Mouse (Mus musculus) Muller cell, postnatal 12 days (primary cell): ENCODE data around the gene Sdhaf3.
"Not testable (repeated sequence)": the region's sequence is repeated elsewhere in the genome, so short reads cannot be mapped to it uniquely, and the experiment has no call there.

ENCODE experiments used
- DNase-seq: peaks from one replicate; pipeline ENCODE4 v3.0.0-alpha.2; 2015; ENCODE audit errors: inconsistent ontology term

Sdhaf3 gene

DNA sequence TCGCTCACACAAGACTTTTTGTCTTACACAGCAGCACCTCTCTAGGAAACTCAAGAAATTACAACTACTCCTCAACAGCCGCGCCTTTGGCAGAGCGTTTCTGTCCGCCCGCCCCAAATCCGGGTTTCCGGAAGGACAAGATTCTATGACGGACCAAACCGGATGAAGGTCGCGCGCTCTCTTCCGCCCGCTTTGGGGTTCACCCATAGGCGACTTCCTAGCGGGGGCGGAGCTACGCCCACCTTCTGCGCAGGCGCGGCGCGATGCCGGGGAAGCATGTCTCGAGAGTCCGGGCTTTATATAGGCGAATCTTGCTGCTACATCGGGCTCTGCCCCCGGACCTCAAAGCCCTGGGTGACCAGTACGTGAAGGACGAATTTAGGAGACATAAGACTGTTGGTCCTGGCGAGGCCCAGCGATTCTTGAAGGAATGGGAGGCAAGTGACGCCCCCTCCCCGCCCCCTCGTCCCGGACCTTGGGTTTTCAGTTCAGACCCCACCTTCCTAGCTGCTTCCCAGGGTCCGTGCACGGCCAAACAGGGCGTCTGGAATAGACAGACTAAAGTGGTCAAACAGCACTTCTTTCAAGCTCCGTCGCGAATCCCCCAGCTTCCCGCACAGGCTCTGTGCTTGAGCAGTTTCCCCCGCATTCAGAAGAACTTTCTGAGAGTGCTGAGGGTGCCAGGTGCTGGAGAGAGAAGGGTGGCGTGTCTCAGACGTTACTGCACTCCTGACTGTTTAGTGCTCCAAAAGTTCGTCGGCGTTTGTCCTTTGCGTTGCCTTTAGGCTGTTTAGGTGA lies at the start of gene Sdhaf3:
Gene Sdhaf3, plus strand, starts transcription at position 241 of the 798 bp plus-strand sequence.
- peak; percentile 97 for DNase-seq

DNA sequence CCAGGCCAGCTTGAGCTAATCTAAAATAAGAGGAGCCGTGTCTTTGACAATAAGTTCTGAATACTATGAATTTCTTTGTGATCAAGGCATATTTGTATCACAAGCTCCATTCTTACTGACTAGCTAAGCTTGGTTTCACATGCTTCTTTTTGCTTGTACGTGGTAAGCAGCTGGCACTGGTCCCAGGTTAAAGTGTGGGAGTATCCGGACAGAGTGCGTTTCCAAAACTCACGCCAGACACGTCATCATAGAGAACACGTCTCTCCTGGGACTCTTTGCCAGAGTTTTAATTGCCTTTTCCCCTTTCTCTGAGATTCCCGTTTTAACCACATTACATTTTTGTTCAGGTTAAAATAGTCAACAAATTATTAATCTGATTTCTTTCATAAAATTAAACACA lies 46.2 kb upstream of the Sdhaf3 start:
- peak; percentile 26 for DNase-seq

DNA sequence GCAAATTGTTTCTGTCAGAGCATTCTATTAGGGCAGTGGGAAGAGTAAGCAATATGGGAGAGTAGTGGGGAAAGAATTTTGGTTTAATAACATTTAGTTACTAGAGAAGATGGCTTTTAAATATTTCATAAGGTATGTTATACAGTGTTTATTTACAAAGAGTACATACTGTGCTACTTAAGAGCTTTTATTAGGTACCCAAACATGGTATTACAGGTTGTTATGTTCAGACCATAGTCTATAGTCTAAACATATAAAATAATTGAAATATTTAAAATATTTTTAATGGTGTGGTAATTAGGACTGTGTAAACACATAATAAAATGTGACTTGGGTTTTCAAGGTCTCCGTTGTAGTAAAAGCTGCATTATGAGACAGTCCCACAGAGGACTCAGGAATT lies 41.5 kb upstream of the Sdhaf3 start:
- no peak for DNase-seq

DNA sequence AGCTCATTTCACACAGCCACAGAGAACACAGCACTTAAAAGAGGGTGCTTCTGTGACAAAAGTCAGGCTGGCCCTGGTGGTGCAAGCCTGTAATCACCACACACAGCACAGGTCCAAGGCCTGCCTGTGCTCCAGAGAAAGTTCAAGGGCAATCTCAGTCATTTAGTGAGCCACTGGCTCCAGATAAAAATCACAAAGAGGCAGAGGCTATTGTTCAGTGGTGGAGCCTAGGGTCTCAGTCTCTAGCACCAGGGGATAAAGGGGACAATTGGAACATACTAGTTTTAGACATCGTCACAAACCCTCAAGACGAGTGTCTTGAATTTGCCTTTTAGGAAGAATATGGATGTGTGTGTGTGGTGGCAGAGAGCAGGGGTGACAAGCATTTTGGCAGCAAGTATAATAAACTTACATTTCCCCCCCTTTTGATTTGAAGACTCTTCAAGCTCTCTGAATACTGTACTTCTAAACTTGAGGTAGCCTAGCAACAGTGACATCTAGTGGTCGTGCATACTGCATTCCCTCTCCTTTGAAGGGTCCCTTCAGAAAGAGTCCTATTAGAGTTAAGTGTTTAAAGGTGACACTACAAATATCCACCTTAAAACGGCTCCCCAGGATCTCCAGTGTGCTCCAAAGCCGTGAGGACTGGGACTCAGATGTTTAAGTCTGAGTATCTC lies 40.8 kb upstream of the Sdhaf3 start:
- DNase-seq = peak; percentile 7

DNA sequence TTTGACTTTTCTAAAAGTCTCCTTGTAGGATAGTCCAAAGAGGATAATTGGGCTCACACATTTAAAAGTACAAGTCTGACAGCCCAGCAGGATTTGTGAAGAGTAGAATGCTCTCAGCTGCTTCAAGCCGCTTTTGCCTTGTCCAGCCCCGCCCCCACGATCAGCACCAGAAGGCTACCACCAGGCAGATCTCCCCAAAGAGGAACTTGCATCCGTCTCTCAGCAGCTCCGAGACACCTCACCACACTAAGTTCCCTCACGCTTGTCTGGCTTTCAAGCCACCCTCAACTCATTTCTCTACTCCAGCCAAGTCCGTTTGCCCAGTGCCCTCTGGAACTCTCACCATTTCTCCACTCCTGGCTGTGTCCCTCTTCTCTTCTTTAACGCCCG lies 40.3 kb upstream of the Sdhaf3 start:
- DNase-seq = no peak

DNA sequence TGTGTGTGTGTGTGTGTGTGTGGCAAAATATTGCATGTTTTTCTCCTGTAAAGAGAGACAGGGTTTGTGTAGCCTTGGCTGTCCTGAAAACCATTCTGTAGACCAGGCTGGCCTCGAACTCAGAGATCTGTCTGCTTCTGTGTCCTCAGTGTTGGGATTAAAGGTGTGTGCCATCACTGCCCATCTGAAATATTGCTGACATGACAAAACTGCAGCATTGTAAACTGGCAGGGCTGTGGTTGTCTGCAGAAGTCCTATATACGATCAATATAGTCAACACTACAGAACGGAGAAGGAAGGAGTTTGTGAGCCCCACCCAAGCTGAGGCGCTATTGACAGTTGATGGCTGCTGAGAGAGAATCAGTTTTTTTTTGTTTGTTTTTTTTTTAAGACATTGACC lies 38.5 kb upstream of the Sdhaf3 start:
- no peak for DNase-seq

DNA sequence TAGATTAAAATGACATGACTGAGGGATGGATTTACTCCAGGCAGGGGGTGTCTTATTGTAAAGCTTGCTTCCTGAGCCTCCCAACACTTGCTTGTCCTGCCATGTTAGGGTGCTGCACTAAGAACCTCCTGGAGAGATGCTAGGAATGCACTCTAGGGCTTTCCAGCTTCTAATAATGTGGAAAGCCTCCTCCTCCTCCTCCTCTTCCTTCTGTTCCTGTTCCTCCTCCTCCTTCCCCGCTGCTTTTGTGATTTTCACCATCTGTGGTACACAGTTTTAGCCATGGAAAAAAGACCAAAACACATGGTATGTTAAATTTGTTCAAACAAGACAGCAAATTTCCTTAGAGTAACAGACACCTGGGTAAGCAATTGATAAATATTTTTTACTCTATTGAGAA lies 30.5 kb upstream of the Sdhaf3 start:
- no peak for DNase-seq

DNA sequence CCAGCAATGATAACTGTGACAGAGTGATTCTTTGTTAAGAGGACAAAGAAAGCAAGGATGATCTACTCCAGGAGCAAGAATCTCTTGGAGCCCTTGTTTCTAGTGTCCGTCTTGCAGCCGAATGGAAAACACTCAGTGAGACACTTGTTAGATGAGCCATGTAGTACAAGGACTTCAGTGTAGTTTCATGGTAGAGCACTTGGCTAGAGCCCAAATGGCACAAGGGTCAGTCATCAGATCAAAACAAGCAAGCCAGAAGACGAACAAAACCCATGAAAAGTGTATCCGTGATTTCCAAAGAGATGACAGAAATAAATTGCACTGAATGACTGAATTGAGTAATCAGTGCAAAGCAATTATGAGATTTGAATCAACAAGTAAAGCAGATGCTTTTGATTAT lies 25.0 kb upstream of the Sdhaf3 start:
- DNase-seq = no peak

DNA sequence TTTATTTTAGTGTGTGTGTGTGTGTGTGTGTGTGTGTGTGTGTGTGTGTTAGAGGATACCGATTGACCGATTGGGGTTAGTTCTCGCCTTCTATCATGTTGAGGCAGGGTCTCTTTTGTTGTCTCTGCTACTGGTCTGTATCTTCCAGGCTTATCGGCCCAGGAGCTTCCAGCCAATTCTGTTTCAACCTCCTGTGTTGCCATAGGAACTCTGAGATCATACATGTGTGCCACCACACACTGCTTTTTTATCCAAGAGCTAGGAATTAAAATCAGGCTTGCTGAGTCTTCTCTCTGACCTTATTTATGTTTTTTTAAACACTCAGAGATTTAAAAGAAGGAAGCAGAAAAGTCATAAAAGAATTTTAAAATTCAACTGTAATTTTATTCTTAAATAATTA lies 24.3 kb upstream of the Sdhaf3 start:
- DNase-seq = no peak

DNA sequence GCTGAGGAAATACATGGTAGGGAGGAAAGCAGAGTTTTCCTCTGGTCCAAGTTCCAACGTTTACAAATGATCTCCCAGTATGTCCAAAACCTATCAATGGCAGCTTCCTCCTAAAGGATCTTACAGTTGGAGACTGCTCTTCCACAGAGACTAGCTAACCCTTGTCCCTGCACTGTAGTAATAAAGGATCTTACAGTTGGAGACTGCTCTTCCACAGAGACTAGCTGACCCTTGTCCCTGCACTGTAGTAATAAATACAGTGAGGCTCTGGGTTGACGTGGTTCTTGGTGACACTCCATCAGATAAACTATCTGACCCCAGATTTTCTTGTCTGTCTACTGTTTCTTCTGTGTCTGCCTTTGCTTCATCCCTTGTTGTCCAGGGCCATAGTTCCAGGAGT lies 15.0 kb upstream of the Sdhaf3 start:
- no peak for DNase-seq

DNA sequence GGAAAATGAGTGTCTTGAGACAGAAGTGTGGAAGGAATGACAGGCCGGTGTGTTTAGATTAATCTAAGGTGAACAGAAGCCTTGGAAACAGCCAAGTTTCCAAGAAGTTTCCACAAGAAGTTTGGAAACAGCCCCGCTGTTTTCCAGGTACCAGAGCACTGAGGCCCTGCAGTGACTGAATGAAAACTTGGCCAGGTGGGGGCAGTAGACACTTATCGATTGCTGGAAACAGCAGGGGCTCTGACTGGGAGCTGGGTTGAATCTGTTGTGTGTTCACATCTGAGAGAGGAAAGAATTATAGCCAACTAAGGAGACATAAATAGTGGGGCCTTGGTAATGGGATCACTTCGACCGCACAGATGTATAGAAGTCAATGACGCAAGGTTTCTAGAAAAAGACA lies 13.0 kb upstream of the Sdhaf3 start:
- DNase-seq = no peak

DNA sequence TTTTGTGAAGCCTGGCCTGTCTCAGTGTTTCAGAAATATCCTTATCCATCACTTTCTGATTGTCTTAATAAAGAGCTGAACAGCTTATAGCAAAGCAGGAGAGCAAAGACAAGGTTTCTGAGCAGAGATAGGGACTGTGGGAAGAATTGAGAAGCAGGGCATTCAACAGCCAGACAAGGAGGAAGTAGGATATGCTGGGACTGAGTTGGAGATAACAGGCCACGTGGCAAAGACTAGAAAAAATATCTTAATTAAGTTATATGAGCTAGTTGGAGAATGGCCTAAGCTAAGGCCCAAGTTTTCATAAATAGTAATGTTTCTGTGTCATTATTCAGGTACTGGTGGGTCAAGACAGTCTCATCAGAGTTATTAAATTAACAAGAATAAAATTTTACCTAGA lies 8.2 kb upstream of the Sdhaf3 start:
- DNase-seq = no peak

DNA sequence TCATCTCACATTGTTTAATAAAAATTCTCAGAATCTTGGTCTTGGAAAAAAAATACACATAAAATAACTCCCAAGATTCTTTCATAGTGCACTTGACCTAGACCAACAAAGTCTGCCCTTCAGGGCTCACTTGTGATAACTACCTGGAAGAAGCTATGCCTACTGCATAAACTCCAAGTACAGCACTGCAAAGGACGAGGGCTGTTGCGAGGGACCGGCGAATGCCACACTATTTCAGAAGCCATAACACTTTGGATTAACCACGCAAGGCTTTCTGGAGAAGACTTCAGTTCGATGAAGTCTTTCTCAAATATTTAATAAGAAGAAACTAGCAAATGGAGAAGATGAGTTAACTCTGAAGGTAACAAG lies 425 bp upstream of the Sdhaf3 start:
- DNase-seq = no peak

DNA sequence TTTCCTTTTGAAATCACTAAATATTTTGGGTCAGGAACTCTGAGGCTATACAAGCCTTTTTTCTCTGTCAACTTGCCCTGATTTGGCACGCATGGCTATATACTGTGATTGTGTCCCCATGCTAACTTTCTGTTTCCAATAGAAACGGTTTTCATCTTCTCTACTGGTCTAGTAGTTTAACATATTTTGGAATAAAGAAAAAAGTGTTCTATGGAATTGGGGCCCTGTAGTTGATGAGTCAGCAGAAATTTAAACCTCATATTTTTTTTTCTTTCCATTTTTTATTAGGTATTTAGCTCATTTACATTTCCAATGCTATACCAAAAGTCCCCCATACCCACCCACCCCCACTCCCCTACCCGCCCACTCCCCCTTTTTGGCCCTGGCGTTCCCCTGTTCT lies 3.4 kb downstream of the Sdhaf3 start:
- not testable (repeated sequence) for DNase-seq

DNA sequence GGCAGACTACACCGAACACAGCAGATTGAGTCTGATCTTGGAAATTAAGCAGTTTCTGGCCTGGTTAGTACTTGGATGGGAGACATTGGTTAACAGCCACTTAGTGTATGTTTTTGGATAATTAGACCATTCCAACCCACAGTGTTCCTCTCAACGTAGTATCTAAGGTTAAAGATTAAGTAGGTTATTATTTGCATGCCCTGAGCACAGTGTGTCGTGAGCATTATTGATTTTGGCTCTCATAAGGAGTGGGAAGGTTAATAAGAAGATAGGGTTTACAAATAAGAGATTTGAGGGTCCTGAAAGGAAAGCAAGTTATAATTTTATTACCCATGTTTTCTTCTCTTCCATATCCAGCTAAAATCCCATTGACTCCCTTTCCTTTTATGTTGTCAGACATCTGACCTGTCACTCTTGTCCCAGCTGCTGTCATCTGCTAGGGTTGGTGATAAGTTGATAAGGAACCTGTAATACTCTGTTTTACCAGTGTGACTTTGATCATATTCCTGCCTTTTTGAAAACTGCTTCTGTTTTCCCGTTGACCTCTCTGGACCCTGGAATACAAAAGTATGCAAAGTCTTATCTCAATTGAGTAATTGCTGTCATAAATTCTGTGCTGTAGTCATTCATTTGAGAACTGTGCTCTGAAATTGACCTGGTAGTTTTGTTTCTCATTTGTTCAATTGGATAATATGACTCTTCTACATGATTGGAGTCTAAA lies 41.6 kb downstream of the Sdhaf3 start:
- DNase-seq = no peak

DNA sequence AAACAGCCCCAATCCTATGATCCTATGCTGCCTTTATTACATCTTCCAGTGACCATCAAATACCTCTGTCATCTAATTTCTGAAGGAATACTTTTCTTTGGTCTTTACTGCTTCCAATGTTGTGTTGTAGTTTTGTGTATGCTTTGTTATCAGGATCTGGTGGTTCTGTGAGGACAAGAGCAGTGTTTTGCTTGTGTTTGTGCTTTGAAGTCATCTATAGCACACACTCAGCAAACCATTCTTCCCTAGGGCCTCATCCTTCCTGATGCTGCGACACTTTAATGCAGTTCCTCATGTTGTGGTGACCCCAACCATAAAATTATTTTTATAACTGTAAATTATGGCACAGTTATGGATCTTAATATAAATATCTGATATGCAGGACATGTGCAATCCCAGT lies 42.2 kb downstream of the Sdhaf3 start:
- DNase-seq = no peak

DNA sequence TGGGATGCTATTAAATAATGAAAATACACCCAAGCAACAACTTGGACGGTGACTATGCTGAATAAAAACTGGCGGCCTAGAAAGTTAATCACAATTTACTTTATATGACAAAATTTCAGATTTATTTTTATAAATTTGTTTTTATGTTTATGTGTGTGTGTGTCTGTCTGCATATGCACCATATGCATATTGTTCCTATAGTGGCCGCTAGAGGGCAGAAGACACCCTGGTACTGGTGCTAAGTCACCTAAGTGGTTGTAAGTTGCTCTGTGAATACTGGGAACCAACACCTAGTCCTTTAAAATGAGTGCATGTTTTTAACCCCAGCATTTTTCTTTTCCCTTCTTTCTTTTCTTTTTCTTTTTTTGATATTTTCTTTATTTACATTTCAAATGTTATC lies 43.2 kb downstream of the Sdhaf3 start:
- DNase-seq = no peak

DNA sequence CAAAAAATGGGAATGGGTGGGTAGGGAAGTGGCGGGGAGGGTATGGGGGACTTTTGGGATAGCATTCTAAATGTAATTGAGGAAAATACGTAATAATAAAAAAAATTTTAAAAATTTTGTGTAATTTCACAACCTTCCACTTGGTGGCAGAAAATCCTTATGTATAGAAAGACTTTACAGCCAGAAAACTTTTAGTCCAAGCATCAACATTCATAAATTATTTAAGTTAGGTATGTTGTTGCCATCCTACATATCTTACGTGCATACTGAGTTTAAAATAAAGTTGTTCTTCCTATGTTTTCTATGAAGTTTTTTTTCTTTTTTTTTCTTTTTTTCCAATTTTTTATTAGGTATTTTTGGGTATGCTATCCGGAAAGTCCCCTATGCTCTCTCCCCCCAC lies 47.3 kb downstream of the Sdhaf3 start:
- DNase-seq = no peak

DNA sequence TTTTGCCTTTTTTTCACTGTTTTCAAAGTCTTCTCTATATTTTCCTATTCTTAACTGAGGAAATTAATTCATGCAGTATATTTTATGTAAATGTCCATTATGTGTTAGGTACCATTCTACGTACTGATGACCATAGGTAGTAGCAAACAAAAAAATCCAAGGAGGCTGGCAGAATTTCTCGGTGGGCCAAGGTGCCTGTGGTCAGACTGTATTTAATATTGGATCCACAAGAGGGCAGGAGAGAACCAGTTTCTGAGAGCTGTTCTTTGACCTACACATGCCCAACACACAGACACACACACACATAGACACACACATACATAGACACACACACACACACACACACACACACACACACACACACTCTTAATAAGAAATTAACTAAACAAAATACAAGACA lies 48.2 kb downstream of the Sdhaf3 start:
- DNase-seq = no peak

DNA sequence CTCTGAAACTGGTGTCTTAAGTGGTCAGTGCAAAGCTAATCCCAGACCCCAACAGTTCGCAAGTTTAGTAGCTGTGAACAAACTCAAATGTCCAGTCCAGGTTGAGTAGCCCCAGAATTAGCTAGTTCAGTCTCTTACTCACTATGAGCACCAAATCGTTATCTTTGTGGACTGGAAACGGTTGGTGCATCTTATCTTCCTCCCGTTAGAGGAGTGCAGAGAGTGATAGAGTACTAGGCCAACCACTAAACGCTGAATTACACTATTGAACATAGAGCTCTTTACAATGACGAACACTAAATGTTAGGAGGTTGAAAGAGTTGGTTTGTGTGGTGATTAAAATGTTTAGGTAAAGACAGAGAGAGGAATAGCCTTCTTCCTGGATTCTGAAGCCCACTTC lies 82.3 kb downstream of the Sdhaf3 start:
- DNase-seq = no peak

DNA sequence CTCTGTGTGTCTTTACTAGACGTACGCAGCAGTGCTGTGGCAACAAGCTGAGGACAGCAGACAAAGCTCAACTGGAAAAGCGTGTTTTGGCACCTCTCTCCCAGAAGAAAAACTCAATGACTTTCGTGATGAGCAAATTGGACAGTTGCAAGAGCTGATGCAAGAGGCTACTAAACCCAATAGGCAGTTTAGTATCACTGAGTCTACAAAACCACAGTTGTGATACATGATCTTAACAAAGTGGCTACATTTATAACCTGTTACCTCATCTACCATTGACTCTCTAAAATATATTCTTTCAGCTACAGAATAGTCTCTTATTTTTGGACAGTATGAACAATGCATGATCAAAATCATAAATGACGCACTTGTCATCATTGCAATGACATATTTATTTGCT lies 83.0 kb downstream of the Sdhaf3 start:
- no peak for DNase-seq

DNA sequence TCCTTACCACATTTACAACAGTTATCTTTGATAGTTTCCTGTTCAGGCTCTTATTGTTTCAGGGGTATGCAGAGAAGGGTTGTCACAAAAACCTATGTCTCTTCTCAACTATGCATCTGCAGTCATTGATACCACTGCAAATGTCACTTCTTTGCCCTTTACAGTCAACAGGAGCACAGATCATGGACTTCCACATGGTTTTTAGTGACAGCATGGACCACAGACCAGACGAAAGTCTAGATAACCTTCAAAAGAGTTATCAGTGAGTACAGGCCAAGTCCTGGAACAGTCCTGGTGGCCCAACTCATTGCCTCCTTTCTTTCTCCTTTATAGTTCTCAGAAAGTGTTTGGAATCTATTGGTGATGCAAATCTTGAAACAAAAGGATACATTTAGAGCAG lies 86.1 kb downstream of the Sdhaf3 start:
- no peak for DNase-seq

DNA sequence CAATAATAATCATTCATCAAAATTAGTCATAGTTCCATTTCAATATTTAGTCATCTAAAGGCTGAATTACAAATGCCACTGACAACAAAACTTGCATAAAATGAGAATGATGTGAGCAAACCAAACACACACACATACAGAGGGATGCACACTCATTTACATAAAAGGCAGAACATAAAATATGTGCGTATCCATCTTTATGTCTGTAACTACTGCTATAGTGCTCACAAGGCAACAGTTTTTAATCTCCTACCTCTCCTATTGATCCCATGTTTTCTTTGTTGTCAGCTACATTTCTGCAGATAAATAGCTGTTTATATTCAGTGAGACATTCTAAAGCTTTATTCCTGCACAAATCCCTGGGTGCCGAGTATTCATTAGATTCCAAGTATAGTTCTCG lies 107.0 kb downstream of the Sdhaf3 start:
- no peak for DNase-seq
